Mouse (Mus musculus): ENCODE results near the gene Hist1h2aa. TPM values are rescaled to one million over a fixed set of nuclear protein-coding genes. Genes with fewer than 3 reads are reported as not detected.

Hist1h2aa gene
- not detected in 3 replicates for total RNA-seq (2017)

- no peak for ATAC-seq (replicated peaks; ENCODE audit: insufficient number of reproducible peaks, low FRiP score, low TSS enrichment, poor library complexity, severe bottlenecking)
Observed at GRCm38 (mm10) chr13:23934211-23934520, at the start of gene Hist1h2aa. TSS of gene Hist1h2aa (plus strand) at chr13:23934462.

DNA sequence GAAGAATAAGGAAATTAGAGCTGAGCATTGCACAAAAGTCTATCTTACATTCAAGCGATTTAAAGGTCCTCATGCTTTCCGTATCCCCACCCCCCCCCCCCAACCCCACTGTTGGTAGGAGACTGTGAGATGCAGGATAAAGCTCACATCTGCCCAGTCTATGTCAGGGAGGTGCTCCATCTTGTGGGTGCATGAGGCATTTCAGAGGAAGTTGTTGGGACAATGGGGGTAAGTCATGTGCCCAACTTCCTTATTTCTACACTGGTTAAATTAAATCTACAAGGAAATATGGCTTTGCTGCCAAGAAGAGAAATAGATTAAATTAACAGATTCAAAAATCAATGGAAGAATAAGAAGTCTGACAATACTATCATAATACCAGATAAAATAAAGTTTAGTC lies 48.7 kb upstream of the Hist1h2aa start:
- peak; percentile 95 for ATAC-seq (replicated peaks; ENCODE audit: insufficient number of reproducible peaks, low FRiP score, low TSS enrichment, poor library complexity, severe bottlenecking)

DNA sequence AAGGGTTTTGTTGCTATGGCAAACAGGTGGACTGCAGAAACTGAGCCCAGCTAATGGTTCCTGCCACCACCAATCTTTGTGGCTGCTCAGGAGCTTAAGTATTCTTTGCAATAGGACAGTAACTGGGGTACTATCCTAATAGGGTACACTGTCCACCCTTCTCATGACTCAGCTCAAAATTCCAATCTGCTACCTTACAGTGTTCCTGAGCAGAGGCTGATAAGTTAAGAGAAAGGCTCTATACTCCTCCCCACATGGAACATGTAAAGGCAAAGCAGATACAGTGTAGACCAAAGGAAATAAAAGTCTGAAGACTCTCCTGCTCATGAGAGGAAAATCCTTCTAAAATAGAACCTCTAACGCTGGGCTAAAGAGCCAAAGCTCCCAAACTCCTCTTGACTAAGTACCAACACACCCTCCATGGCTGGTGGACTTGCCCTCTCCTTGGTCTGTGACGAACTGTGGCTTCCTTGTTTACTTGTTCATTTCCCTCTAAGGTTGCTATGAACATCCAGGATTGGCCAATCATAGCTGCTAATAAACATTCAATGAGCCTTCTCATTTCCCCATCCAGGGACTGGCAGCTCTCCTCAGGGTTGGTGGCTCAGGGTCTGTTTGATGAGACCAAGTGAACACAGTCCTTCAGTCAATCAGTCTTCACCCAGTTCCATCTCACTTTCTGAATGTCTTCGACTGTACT lies 47.1 kb upstream of the Hist1h2aa start:
- no peak for ATAC-seq (replicated peaks; ENCODE audit: insufficient number of reproducible peaks, low FRiP score, low TSS enrichment, poor library complexity, severe bottlenecking)

DNA sequence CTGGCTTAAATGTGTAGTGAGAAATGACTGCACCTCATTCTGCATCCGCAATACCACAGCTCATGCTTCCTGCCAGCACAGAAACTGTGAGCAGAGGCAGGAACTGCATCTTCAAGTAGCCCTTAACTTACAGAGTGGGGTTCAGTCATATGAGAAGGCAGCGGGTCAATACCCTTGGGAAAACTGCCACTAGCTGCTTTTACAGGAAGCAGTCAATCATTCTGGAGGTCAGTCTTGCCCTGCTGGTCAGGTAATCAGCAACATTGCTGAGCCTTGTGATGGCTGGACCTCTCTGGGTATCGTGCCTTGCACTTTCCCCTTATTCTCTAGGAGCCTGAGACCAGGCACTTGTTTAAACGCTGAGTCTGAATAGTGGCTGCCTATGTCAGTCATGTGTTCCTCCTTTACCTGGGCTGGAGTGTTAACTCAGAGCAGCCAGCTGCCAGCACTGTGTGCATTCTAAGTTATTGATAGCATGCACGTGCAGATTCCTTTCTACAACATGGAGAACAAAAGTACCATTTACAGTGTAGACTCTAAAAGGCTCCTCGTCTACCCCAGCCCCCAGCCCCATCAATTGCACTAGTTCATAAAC lies 45.2 kb upstream of the Hist1h2aa start:
- ATAC-seq (replicated peaks; ENCODE audit: insufficient number of reproducible peaks, low FRiP score, low TSS enrichment, poor library complexity, severe bottlenecking), result no peak

- no peak for ATAC-seq (replicated peaks; ENCODE audit: insufficient number of reproducible peaks, low FRiP score, low TSS enrichment, poor library complexity, severe bottlenecking)
Observed at GRCm38 (mm10) chr13:23892592-23893268, 41.5 kb upstream of the Hist1h2aa start.

GRCm38 (mm10) chr13:23893269-23893593 lies 41.0 kb upstream of the Hist1h2aa start:
- no peak for ATAC-seq (replicated peaks; ENCODE audit: insufficient number of reproducible peaks, low FRiP score, low TSS enrichment, poor library complexity, severe bottlenecking)

DNA sequence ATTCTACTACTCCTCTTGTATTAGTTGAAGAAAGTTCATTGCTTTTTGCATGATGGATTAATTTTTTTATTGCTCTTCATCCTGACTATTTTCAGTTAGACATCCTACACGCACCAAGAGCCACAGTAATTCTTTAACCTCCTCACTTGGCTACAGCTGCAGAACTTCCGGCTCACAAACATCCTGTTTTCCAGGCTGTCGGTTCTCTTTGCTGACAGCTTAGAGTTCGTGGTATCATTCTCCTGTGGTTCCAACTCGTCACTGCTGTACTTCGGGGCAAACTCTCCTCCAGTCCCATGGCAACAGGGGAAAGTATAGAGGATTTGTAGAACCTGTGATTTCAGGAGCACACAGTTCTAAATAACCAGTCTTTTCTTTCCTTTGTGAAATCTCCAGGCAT lies 36.0 kb upstream of the Hist1h2aa start:
- ATAC-seq (replicated peaks; ENCODE audit: insufficient number of reproducible peaks, low FRiP score, low TSS enrichment, poor library complexity, severe bottlenecking), result no peak

DNA sequence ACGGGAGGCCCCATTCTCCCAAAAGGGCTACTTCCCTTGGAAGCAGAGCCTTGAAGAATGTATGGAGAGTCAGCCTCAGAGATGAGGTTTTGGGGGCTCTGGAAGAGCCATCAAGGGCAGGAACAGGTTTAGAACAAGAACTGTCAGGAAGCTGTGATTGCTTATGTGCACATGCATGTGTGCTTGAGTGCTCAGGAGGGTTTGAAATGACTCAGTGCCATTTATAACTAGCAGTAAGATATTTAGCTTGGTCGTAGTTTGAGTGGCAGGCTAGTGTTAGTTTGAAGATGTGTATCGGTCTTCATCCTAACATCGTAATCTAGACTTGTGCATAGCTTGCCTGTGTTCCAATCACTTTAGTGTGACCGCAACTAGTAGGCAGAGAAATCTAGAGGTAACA lies 27.4 kb upstream of the Hist1h2aa start:
- no peak for ATAC-seq (replicated peaks; ENCODE audit: insufficient number of reproducible peaks, low FRiP score, low TSS enrichment, poor library complexity, severe bottlenecking)

DNA sequence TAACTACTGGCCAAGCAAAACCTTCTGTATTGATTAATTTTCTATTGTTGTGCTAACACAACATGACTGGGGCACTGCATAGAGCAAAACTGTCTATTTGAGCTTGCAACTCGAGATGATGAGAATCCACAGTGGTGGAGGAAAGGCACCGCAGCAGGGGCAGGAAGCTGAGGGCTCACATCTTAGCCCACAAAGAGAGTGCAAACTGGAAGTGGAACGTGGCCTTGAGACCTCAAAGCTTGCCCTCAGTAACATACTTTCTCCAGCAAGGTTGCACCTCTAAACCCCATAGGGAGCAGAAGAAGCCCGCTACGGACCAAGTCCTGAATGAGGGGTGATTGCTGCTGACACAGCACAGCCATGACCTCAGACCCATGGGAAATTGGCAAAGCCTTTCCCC lies 24.1 kb upstream of the Hist1h2aa start:
- no peak for ATAC-seq (replicated peaks; ENCODE audit: insufficient number of reproducible peaks, low FRiP score, low TSS enrichment, poor library complexity, severe bottlenecking)

GRCm38 (mm10) chr13:23911335-23911734 lies 22.9 kb upstream of the Hist1h2aa start:
- ATAC-seq (replicated peaks; ENCODE audit: insufficient number of reproducible peaks, low FRiP score, low TSS enrichment, poor library complexity, severe bottlenecking), result no peak; the same call in 1 of the 2 replicates

DNA sequence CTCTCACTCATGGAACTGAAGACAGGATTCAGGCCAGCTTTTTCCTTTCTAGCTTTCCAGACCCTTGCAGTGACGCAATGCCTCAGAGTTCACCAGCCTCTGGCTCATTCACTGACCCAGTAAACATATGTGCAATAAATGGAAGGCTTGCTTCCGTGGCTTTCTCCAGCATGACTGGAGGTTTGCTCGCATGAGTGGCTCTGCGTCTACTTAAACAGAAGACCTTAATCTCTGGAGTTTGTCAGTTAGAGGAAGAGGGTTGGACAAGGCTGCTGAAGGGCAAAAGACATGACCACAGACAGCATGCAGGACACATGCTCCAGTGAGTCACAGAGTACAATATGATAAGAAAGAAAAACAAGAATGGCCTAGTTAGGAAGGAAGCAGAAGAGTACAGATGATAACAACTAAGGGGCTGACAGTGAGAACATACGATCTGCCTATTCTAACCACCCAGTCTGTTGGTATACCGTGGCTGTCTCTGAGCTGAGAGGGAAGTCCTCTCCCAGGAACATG lies 20.4 kb upstream of the Hist1h2aa start:
- ATAC-seq (replicated peaks; ENCODE audit: insufficient number of reproducible peaks, low FRiP score, low TSS enrichment, poor library complexity, severe bottlenecking), result peak; percentile 53

GRCm38 (mm10) chr13:23914376-23915167 lies 19.7 kb upstream of the Hist1h2aa start, which contains the start of gene Slc17a4:
TSS of gene Slc17a4 (minus strand) at chr13:23915009.
- ATAC-seq (replicated peaks; ENCODE audit: insufficient number of reproducible peaks, low FRiP score, low TSS enrichment, poor library complexity, severe bottlenecking), result no peak

GRCm38 (mm10) chr13:23916132-23916531 lies 18.1 kb upstream of the Hist1h2aa start:
- ATAC-seq (replicated peaks; ENCODE audit: insufficient number of reproducible peaks, low FRiP score, low TSS enrichment, poor library complexity, severe bottlenecking), result no peak

DNA sequence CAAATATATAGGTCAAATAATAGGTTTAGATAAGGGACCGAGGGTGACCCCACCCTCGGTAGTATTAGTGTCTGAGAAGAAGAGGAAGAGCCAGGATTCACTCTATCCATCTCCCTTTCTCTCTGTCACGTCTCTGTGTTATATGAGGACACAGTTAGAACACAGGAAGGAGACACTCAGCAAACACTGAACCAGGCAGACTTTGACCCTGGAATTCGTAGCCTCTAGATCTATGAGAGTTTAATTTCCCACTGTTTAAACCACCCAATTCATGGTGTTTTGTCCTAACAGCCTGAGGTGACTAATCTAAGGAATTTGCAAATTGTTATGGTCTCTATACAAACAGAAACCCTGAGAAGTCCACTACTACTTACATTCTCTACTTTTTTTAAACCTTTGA lies 16.6 kb upstream of the Hist1h2aa start:
- no peak for ATAC-seq (replicated peaks; ENCODE audit: insufficient number of reproducible peaks, low FRiP score, low TSS enrichment, poor library complexity, severe bottlenecking)

GRCm38 (mm10) chr13:23925792-23926191 lies 8.5 kb upstream of the Hist1h2aa start:
- ATAC-seq (replicated peaks; ENCODE audit: insufficient number of reproducible peaks, low FRiP score, low TSS enrichment, poor library complexity, severe bottlenecking), result no peak

- no peak for ATAC-seq (replicated peaks; ENCODE audit: insufficient number of reproducible peaks, low FRiP score, low TSS enrichment, poor library complexity, severe bottlenecking)
Observed at GRCm38 (mm10) chr13:23928637-23929036, 5.6 kb upstream of the Hist1h2aa start.

DNA sequence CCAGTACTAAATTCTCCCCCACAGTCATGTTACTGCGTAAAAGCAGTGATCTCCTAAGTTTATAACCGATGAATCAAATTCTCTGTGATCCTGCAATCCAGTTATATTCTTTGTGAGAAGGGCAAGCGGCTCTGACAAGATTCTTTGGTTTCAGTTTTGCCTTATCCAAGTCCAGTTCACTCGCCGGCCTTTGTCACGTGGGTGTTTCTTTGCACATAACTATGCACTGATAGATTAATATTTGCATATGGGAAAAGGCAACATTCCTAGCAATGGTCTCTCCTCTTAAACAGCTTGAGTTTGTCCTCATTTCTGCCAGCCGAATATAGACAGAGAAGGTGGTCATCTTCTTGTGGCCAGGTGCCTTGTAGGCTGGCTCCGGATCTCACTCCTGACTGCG lies 3.8 kb upstream of the Hist1h2aa start:
- no peak for ATAC-seq (replicated peaks; ENCODE audit: insufficient number of reproducible peaks, low FRiP score, low TSS enrichment, poor library complexity, severe bottlenecking)

GRCm38 (mm10) chr13:23930904-23931303 lies 3.4 kb upstream of the Hist1h2aa start:
- no peak for ATAC-seq (replicated peaks; ENCODE audit: insufficient number of reproducible peaks, low FRiP score, low TSS enrichment, poor library complexity, severe bottlenecking)

Data from monocyte, adult 5-6 weeks (primary cell).